Mouse (Mus musculus) T-helper 17 cell (primary cell): Measurements from ENCODE around the gene Fam178b.
"Not testable (repeated sequence)": the region's sequence is repeated elsewhere in the genome, so short reads cannot be mapped to it uniquely, and the experiment has no call there.

Experiments used
- in situ Hi-C, 2 experiments: fragments of 300-600 bp; cut with MboI, MseI; formaldehyde crosslinking; loops; 1 replicate in 1 of 2; 2 replicates in 1 of 2; pipeline ENCODE4 v1.15.1; 2025; ENCODE audit warnings: high pct_unique_total_duplicates in 2 of 2

Fam178b gene

GRCm38 (mm10) chr1:36631391-36631790, 51.6 kb downstream of the Fam178b start:
- in situ Hi-C loops, result loop anchor here (5.0 kb wide), 2 partner anchors 79 to 84 kb away; partner anchors contain the start of gene Ankrd39 (in 1 of the 2)

- in situ Hi-C loops, result loop anchor here (5.0 kb wide), 2 partner anchors 78 to 83 kb away; partner anchors contain the start of gene Ankrd39 (in 1 of the 2)
Measured at GRCm38 (mm10) chr1:36630053-36630739, 52.8 kb downstream of the Fam178b start.

- in situ Hi-C loops, result no loop called here
Measured at GRCm38 (mm10) chr1:36628585-36628984, 54.4 kb downstream of the Fam178b start.

- in situ Hi-C loops, result no loop called here
Measured at GRCm38 (mm10) chr1:36625442-36625841, 57.5 kb downstream of the Fam178b start.

- in situ Hi-C loops, result not testable (repeated sequence)
Measured at GRCm38 (mm10) chr1:36615958-36616357, 67.0 kb downstream of the Fam178b start.

- in situ Hi-C loops, result no loop called here
Measured at GRCm38 (mm10) chr1:36615188-36615587, 67.8 kb downstream of the Fam178b start.

- in situ Hi-C loops, result no loop called here
Measured at GRCm38 (mm10) chr1:36614584-36614983, 68.4 kb downstream of the Fam178b start.

GRCm38 (mm10) chr1:36613374-36613895, 69.5 kb downstream of the Fam178b start:
- in situ Hi-C loops, result no loop called here

GRCm38 (mm10) chr1:36612362-36612761, 70.6 kb downstream of the Fam178b start:
- in situ Hi-C loops, result no loop called here

GRCm38 (mm10) chr1:36611449-36612123, 71.4 kb downstream of the Fam178b start:
- in situ Hi-C loops, result no loop called here

- in situ Hi-C loops, result loop anchor here in 1 of 2 experiments (10.0 kb wide), 1 partner anchor 767 kb away; no protein-coding TSS in a partner anchor
Measured at GRCm38 (mm10) chr1:36608211-36608610, 74.8 kb downstream of the Fam178b start.

- in situ Hi-C loops, result loop anchor here in 1 of 2 experiments (10.0 kb wide), 1 partner anchor 768 kb away; no protein-coding TSS in a partner anchor
Measured at GRCm38 (mm10) chr1:36606951-36607350, 76.0 kb downstream of the Fam178b start.

GRCm38 (mm10) chr1:36604254-36605156, 78.5 kb downstream of the Fam178b start:
- in situ Hi-C loops, result loop anchor here in 1 of 2 experiments (10.0 kb wide), 1 partner anchor 770 kb away; no protein-coding TSS in a partner anchor

- in situ Hi-C loops, result loop anchor here in 1 of 2 experiments (10.0 kb wide), 1 partner anchor 771 kb away; no protein-coding TSS in a partner anchor
Measured at GRCm38 (mm10) chr1:36603361-36603760, 79.6 kb downstream of the Fam178b start.

- in situ Hi-C loops, result loop anchor here in 1 of 2 experiments (10.0 kb wide), 1 partner anchor 773 kb away; no protein-coding TSS in a partner anchor
Measured at GRCm38 (mm10) chr1:36602271-36602670, 80.7 kb downstream of the Fam178b start.

GRCm38 (mm10) chr1:36598411-36598810, 84.6 kb downstream of the Fam178b start:
- in situ Hi-C loops, result no loop called here

GRCm38 (mm10) chr1:36596114-36596513, 86.9 kb downstream of the Fam178b start:
- in situ Hi-C loops, result no loop called here

- in situ Hi-C loops, result no loop called here
Measured at GRCm38 (mm10) chr1:36595167-36595931, 87.6 kb downstream of the Fam178b start.

GRCm38 (mm10) chr1:36593099-36593498, 89.9 kb downstream of the Fam178b start:
- in situ Hi-C loops, result no loop called here

- in situ Hi-C loops, result no loop called here
Measured at GRCm38 (mm10) chr1:36591408-36591807, 91.6 kb downstream of the Fam178b start.
